Mouse (Mus musculus) embryonic fibroblast, embryonic 13.5 days (primary cell): ENCODE measurements around the gene Ceacam19.

Experiments
- CTCF ChIP-seq: IDR thresholded peaks from 2 replicates; pipeline ENCODE4 v1.5.1; 2011; ENCODE audit warnings: mild to moderate bottlenecking, control low read depth, low read length, moderate library complexity, borderline replicate concordance; ENCODE audit not compliant: insufficient read depth
- POLR2A ChIP-seq: IDR thresholded peaks from 2 replicates; pipeline ENCODE4 v1.6.1; 2011; ENCODE audit warnings: low read depth, mild to moderate bottlenecking, control low read depth, low read length, moderate library complexity

DNA sequence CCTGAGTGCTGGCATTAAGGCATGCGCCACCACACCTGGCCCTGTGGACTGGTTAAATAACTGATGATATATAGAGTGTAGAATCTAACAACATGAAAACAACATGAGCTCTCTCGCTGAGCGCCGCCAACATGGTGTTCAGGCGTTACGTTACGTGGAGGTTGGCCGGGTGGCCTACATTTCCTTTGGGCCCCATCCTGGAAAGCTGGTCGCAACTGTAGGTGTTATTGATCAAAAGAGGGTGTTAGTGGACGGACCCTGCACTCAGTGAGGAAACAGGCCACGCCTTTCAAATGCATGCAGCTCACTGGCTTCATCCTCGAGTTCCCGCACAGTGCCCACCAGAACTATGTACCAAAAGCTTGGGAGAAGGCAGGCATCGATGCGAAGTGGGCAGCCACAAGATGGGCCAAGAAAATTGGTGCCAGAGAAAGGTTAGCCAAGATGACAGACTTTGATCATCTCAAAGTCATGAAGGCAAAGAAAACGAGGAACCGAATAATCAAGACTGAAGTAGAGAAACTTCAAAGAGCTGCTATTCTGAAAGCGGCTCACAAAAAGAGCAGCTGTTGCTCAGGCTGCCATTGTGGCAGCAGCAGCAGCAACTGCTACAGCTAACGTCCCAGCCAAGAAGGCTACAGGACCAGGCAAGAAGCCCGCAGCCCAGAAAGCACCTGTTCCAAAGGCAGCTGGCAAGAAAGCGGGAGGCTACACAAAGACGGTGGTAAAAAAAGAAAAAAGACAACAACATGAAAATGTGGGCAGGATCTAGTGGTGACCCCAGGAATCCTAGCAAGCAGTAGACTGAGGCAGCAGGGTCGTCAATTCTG lies 24.1 kb upstream of the Ceacam19 start:
- TF ChIP-seq POLR2A (no peak), CTCF (no peak)
